Mouse (Mus musculus) spleen, adult 2 months (tissue): ENCODE data around the gene Lrfn4.

ENCODE experiments used
- CTCF ChIP-seq: fragments of 200-500 bp; IDR thresholded peaks from 2 replicates; pipeline ENCODE4 v1.5.1; 2011; ENCODE audit warnings: mild to moderate bottlenecking, inconsistent platforms; ENCODE audit not compliant: insufficient read depth, insufficient read length, insufficient replicate concordance; ENCODE audit errors: extremely low read depth
- POLR2A ChIP-seq: fragments of 200-500 bp; IDR thresholded peaks from 2 replicates; pipeline ENCODE4 v1.6.1; 2011; ENCODE audit warnings: low read depth, low read length, inconsistent platforms

DNA sequence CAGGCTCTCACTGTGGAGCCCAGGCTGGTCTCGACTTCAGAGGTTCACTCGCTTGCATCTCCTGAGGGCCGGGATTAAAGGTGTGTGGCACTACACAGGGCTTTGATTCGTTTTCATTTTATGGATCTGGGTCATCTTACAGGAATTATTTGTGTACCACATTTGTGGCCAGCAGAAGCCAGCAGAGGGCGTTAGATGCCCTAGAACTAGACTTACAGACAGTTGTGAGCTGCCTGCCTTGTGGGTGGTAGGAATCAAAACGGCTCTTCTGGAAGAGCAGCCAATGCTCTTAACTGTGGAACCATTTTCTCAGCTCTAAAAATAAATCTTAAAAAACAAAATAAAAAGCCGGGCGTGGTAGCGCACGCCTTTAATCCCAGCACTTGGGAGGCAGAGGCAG lies 28.8 kb upstream of the Lrfn4 start:
- no peak for TF ChIP-seq POLR2A
- no peak for TF ChIP-seq CTCF
